Mouse (Mus musculus): ENCODE data around the gene Fam19a2.

GRCm38 (mm10) chr10:123682718-123683255 is 419.0 kb downstream of the Fam19a2 start:
- TF ChIP-seq EP300 (IDR thresholded peaks at IDR 0.05; ENCODE audit: low read depth), result no peak
- TF ChIP-seq CTCF (IDR thresholded peaks at IDR 0.05; ENCODE audit: low read depth), result no peak
